In the genomic region with DNA sequence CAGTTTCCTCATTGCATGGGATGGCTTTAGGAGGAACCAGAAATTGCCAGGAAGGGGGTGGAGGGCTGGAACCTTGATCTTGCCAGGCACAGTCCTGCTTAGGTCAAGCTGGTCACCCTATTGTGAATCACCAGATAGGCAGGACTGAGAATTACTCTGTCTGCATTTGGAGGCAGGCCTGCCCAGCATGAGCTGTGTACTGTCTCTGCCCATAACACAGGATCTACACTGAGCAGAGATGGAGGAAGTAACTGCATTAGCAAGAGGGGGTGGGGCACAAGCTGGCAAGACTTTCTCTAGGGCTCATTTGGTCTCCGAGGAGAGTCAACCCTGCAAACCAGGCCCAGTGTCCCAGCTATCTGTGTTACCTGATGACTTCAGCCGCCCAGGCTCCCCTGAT, we compare ENCODE assay signal across 39 mouse cellular contexts. TPM values are rescaled to one million over a fixed set of nuclear protein-coding genes. Genes with fewer than 3 reads are reported as not detected.
DNase-seq lines count a peak whose midpoint lies in the region; ATAC-seq and TF ChIP-seq lines count a peak whose summit lies in the region.
"Had no signal": no experiment of that assay in that cellular context is flagged by ENCODE, and none has a peak within 500 bp of the region (broad histone marks: within the 10 kb centered on the region; RNA-seq: fewer than 3 reads in every experiment).

No protein-coding gene starts in this region.

- no peaks in the 10 kb centered on the region for H3K36me3 ChIP-seq in intestine, postnatal 0 days (ENCODE audit: control insufficient read depth, insufficient read depth)
- no peaks in the 10 kb centered on the region for H3K36me3 ChIP-seq in intestine, embryonic 15.5 days
- H3K36me3 ChIP-seq in CH12.LX (replicated peaks in 1 of 2; ENCODE audit: control insufficient read depth in 1 of 2, insufficient read depth in 1 of 2, low read length in 1 of 2) = no peaks in the 10 kb centered on the region
- no peaks in the 10 kb centered on the region for H3K36me3 ChIP-seq in small intestine, adult 2 months (ENCODE audit: control insufficient read depth, insufficient read depth, low read length)
- H3K36me3 ChIP-seq: G1E; heart, embryonic 10.5 days; heart, embryonic 15.5 days; limb, embryonic 13.5 days; neural tube, embryonic 12.5 days had no signal

- dilution Hi-C loops in CH12.LX (cut with MboI; ENCODE audit: extremely low pct_ligation_motif_present, extremely low pct_unique_long_range_greater_than_20kb, low sequenced_read_pairs) = no loop called here

- no peaks in the 10 kb centered on the region for H3K9me3 ChIP-seq in intestine, postnatal 0 days (ENCODE audit: control insufficient read depth)
- H3K9me3 ChIP-seq in intestine, embryonic 15.5 days = no peaks in the 10 kb centered on the region
- H3K9me3 ChIP-seq in CH12.LX (replicated peaks; ENCODE audit: low read length) = peaks cover 2% of the 10 kb centered on the region
- H3K9me3 ChIP-seq: forebrain, embryonic 13.5 days; G1E; heart, embryonic 10.5 days; heart, embryonic 15.5 days; limb, embryonic 13.5 days; neural tube, embryonic 12.5 days had no signal

- TF ChIP-seq CTCF in intestine, postnatal 0 days (IDR thresholded peaks at IDR 0.05; ENCODE audit: low read depth) = no peak
- no peak for TF ChIP-seq CTCF in CH12.LX (conservative IDR thresholded peaks at IDR 0.05 in 1 of 2, IDR thresholded peaks at IDR 0.05 in 1 of 2; ENCODE audit: low read depth in 2 of 2, low read length in 2 of 2)
- TF ChIP-seq CTCF in small intestine, adult 2 months (IDR thresholded peaks at IDR 0.05; ENCODE audit: extremely low read depth, insufficient read length, insufficient replicate concordance, low read depth, low read length) = no peak

- TF ChIP-seq POLR2A in CH12.LX (IDR thresholded peaks at IDR 0.05; ENCODE audit: low read depth, low read length) = no peak
- TF ChIP-seq POLR2A in small intestine, adult 2 months (IDR thresholded peaks at IDR 0.05; ENCODE audit: low read depth, low read length) = no peak

- H3K9ac ChIP-seq in intestine, postnatal 0 days (ENCODE audit: low read depth, low read length) = no peak overlapping the region
- no peak overlapping the region for H3K9ac ChIP-seq in intestine, embryonic 15.5 days
- no peak overlapping the region for H3K9ac ChIP-seq in CH12.LX (ENCODE audit: insufficient read depth, low read depth)
- H3K9ac ChIP-seq: forebrain, embryonic 13.5 days; heart, embryonic 15.5 days; limb, embryonic 13.5 days; neural tube, embryonic 12.5 days had no signal

- 0 out of 2 replicates have a peak, but pooled peaks cover 7% of the 10 kb centered on the region for H3K4me1 ChIP-seq in intestine, postnatal 0 days (replicated peaks; ENCODE audit: control insufficient read depth, insufficient read depth, low read length)
- no peaks in the 10 kb centered on the region for H3K4me1 ChIP-seq in intestine, embryonic 15.5 days (replicated peaks)
- peaks cover 7 to 14% of the 10 kb centered on the region in 2 experiments for H3K4me1 ChIP-seq in CH12.LX (ENCODE audit: control insufficient read depth in 1 of 2, insufficient read depth in 2 of 2)
- peaks cover 25% of the 10 kb centered on the region; the same call in 1 of the 2 replicates for H3K4me1 ChIP-seq in small intestine, adult 2 months (ENCODE audit: control insufficient read depth, insufficient read depth, insufficient read length, low read length)
- H3K4me1 ChIP-seq: forebrain, embryonic 13.5 days; heart, embryonic 15.5 days; limb, embryonic 13.5 days; neural tube, embryonic 12.5 days had no signal

- no peaks in the 10 kb centered on the region for H3K27me3 ChIP-seq in intestine, postnatal 0 days (replicated peaks; ENCODE audit: control insufficient read depth, insufficient read depth, low read length)
- no peaks in the 10 kb centered on the region for H3K27me3 ChIP-seq in intestine, embryonic 15.5 days (replicated peaks)
- no peaks in the 10 kb centered on the region for H3K27me3 ChIP-seq in CH12.LX (replicated peaks)
- H3K27me3 ChIP-seq in small intestine, adult 2 months (ENCODE audit: control insufficient read depth, insufficient read depth, low read length) = no peaks in the 10 kb centered on the region
- H3K27me3 ChIP-seq: forebrain, embryonic 13.5 days; heart, embryonic 15.5 days; limb, embryonic 13.5 days; neural tube, embryonic 12.5 days; Patski had no signal

- no peak overlapping the region for H3K4me2 ChIP-seq in intestine, postnatal 0 days (replicated peaks; ENCODE audit: low read depth)
- no peak overlapping the region for H3K4me2 ChIP-seq in intestine, embryonic 15.5 days (replicated peaks)
- H3K4me2 ChIP-seq in CH12.LX (ENCODE audit: insufficient read depth, low read depth, poor library complexity, severe bottlenecking) = 0 out of 2 replicates have a peak overlapping the region, but pooled peaks have one; percentile 4
- H3K4me2 ChIP-seq: forebrain, embryonic 13.5 days; heart, embryonic 15.5 days; limb, embryonic 13.5 days; liver, embryonic 11.5 days; midbrain, embryonic 11.5 days; neural tube, embryonic 12.5 days had no signal

- ATAC-seq in intestine, postnatal 0 days = peak; percentile 48
- ATAC-seq in intestine, embryonic 15.5 days = no peak
- no peak for ATAC-seq in cerebellum, adult (ENCODE audit: insufficient number of reproducible peaks, low FRiP score, low TSS enrichment)
- ATAC-seq: forebrain, embryonic 13.5 days; hindbrain, embryonic 16.5 days; intestine, embryonic 16.5 days; midbrain, embryonic 16.5 days; Patski had no signal

- TF ChIP-seq EP300 in CH12.LX (IDR thresholded peaks at IDR 0.05; ENCODE audit: low read length) = no peak

- in situ Hi-C loops in CH12.LX (cut with MboI; ENCODE audit: low pct_ligation_motif_present, low pct_unique_long_range_greater_than_20kb, low sequenced_read_pairs) = no loop called here

- no peak for TF ChIP-seq RAD21 in CH12.LX (IDR thresholded peaks at IDR 0.05; ENCODE audit: low read depth, low read length)

- H3K4me3 ChIP-seq in intestine, postnatal 0 days (ENCODE audit: low read depth, low read length) = no peak overlapping the region
- no peak overlapping the region for H3K4me3 ChIP-seq in intestine, embryonic 15.5 days (replicated peaks)
- no peak overlapping the region for H3K4me3 ChIP-seq in CH12.LX (replicated peaks in 1 of 3; ENCODE audit: low read depth in 2 of 3, low read length in 2 of 3, poor library complexity in 1 of 3)
- H3K4me3 ChIP-seq in small intestine, adult 2 months (ENCODE audit: low read depth, low read length) = no peak overlapping the region
- H3K4me3 ChIP-seq: forebrain, embryonic 13.5 days; heart, embryonic 10.5 days; heart, embryonic 15.5 days; limb, embryonic 13.5 days; neural tube, embryonic 12.5 days had no signal

- H3K79me2 ChIP-seq in CH12.LX (replicated peaks; ENCODE audit: control insufficient read depth, extremely low read depth, insufficient read depth, poor library complexity, severe bottlenecking) = no peaks in the 10 kb centered on the region

- DNase-seq in CH12.LX (ENCODE audit: extremely low read depth) = no peak
- DNase-seq in large intestine, adult 2 months (ENCODE audit: low read depth, low spot score) = peak; percentile 73
- no peak for DNase-seq in thymus, postnatal 36 days
- DNase-seq in right cerebral cortex, postnatal 36 days (ENCODE audit: low spot score in 2 of 2) = no peak
- DNase-seq: cerebellum, adult 18-20 months; cerebellum, postnatal 10 days; gastrocnemius, postnatal 14 days; heart, adult 11 months; kidney, adult 9 months; kidney, postnatal 14 days had no signal

- WGBS in intestine, postnatal 0 days = 52% methylated on average over 2 of the region's 2 CpGs
- WGBS in intestine, embryonic 15.5 days = 74% methylated on average over 2 of the region's 2 CpGs
- 60% methylated on average over 2 of the region's 2 CpGs for WGBS in large intestine, adult 2 months
- 47% methylated on average over 2 of the region's 2 CpGs for WGBS in small intestine, adult 2 months

- H3K27ac ChIP-seq in intestine, postnatal 0 days (ENCODE audit: low read depth, low read length) = no peak overlapping the region
- no peak overlapping the region for H3K27ac ChIP-seq in intestine, embryonic 15.5 days
- no peak overlapping the region for H3K27ac ChIP-seq in CH12.LX (ENCODE audit: insufficient read depth, low read depth)
- peak overlapping the region; percentile 64 for H3K27ac ChIP-seq in small intestine, adult 2 months (ENCODE audit: insufficient read depth, low read depth, low read length)
- H3K27ac ChIP-seq: forebrain, embryonic 13.5 days; heart, embryonic 10.5 days; heart, embryonic 15.5 days; limb, embryonic 13.5 days; neural tube, embryonic 12.5 days had no signal

RNA-seq across cellular contexts. Expression of gene Saa4, which starts 2.6 kb away (rescaled TPM):
- not detected in 2 replicates for polyA plus RNA-seq in intestine, postnatal 0 days (2015; fragmentation: Nextera tagmentation; extraction: Ambion mirVana)
- 0.06 and 0.10 TPM in 2 replicates for polyA plus RNA-seq in intestine, embryonic 15.5 days (2015; fragmentation: Nextera tagmentation; extraction: Ambion mirVana)
- not detected in 2 replicates for total RNA-seq in CH12.LX (2012; rRNA removed)
- total RNA-seq in CH12.LX (2014; rRNA removed) = not detected in 2 replicates
- not detected in 2 replicates for polyA plus RNA-seq in CH12.LX (2012; ENCODE audit: insufficient read length, low read depth)
- polyA plus RNA-seq in large intestine, adult 2 months (2012; rRNA removed) = 0.05 TPM in 1 of 2 replicates, not detected in the other
- polyA plus RNA-seq in small intestine, adult 2 months (2012; rRNA removed) = not detected in 2 replicates
- total RNA-seq: G1E; gastrocnemius, postnatal 14 days; heart, postnatal 25 days; layer of hippocampus, adult 18-20 months; layer of hippocampus, postnatal 10 days; left cerebral cortex, adult 18-20 months; left cerebral cortex, postnatal 36 days had no signal
- polyA plus RNA-seq: C2C12; embryonic facial prominence, embryonic 11.5 days; forebrain, embryonic 13.5 days; G1E; heart, embryonic 15.5 days; hindbrain, embryonic 11.5 days; hindbrain, embryonic 16.5 days; limb, embryonic 13.5 days; lung, embryonic 16.5 days; midbrain, embryonic 11.5 days; midbrain, embryonic 16.5 days; neural tube, embryonic 12.5 days; Patski; spleen, adult 2 months; stomach, embryonic 14.5 days had no signal

RNA-seq across cellular contexts. Expression of gene Saa1, which starts 7.8 kb away (rescaled TPM):
- polyA plus RNA-seq in intestine, postnatal 0 days (2015; fragmentation: Nextera tagmentation; extraction: Ambion mirVana) = 0.29 and 0.47 TPM in 2 replicates
- 0.42 and 0.77 TPM in 2 replicates for polyA plus RNA-seq in intestine, embryonic 15.5 days (2015; fragmentation: Nextera tagmentation; extraction: Ambion mirVana)
- not detected in 2 replicates for total RNA-seq in CH12.LX (2012; rRNA removed)
- total RNA-seq in CH12.LX (2014; rRNA removed) = not detected in 2 replicates
- polyA plus RNA-seq in CH12.LX (2012; ENCODE audit: insufficient read length, low read depth) = not detected in 2 replicates
- 4.3 and 434 TPM in 2 replicates for polyA plus RNA-seq in large intestine, adult 2 months (2012; rRNA removed)
- 0.56 TPM in 1 of 2 replicates, not detected in the other for polyA plus RNA-seq in small intestine, adult 2 months (2012; rRNA removed)
- total RNA-seq: G1E; heart, postnatal 25 days; layer of hippocampus, adult 18-20 months; layer of hippocampus, postnatal 10 days; left cerebral cortex, adult 18-20 months; left cerebral cortex, postnatal 36 days had no signal
- polyA plus RNA-seq: C2C12; forebrain, embryonic 13.5 days; G1E; heart, embryonic 15.5 days; hindbrain, embryonic 11.5 days; liver, embryonic 16.5 days; midbrain, embryonic 11.5 days; Patski; spleen, adult 2 months had no signal

RNA-seq across cellular contexts. Expression of gene Saa2, which starts 16.6 kb away (rescaled TPM):
- polyA plus RNA-seq in intestine, postnatal 0 days (2015; fragmentation: Nextera tagmentation; extraction: Ambion mirVana) = not detected in 2 replicates
- polyA plus RNA-seq in intestine, embryonic 15.5 days (2015; fragmentation: Nextera tagmentation; extraction: Ambion mirVana) = 0.30 TPM in 1 of 2 replicates, not detected in the other
- total RNA-seq in CH12.LX (2012; rRNA removed) (not detected in 2 replicates), CH12.LX (2014; rRNA removed) (not detected in 2 replicates)
- not detected in 2 replicates for polyA plus RNA-seq in CH12.LX (2012; ENCODE audit: insufficient read length, low read depth)
- polyA plus RNA-seq in large intestine, adult 2 months (2012; rRNA removed) = 0.34 and 13.7 TPM in 2 replicates
- not detected in 2 replicates for polyA plus RNA-seq in small intestine, adult 2 months (2012; rRNA removed)
- total RNA-seq: G1E; heart, postnatal 25 days; layer of hippocampus, adult 18-20 months; layer of hippocampus, postnatal 10 days; left cerebral cortex, adult 18-20 months; left cerebral cortex, postnatal 36 days had no signal
- polyA plus RNA-seq: forebrain, embryonic 13.5 days; G1E; heart, embryonic 15.5 days; intestine, embryonic 16.5 days; liver, embryonic 11.5 days; liver, embryonic 16.5 days; lung, embryonic 16.5 days; midbrain, embryonic 11.5 days; midbrain, embryonic 16.5 days; neural tube, embryonic 12.5 days; spleen, adult 2 months; stomach, embryonic 14.5 days; testis, adult 2 months had no signal

RNA-seq across cellular contexts. Expression of gene Saa3, which starts 19.5 kb away (rescaled TPM):
- polyA plus RNA-seq in intestine, postnatal 0 days (2015; fragmentation: Nextera tagmentation; extraction: Ambion mirVana) = 2.3 and 5.2 TPM in 2 replicates
- 0.88 and 1.0 TPM in 2 replicates for polyA plus RNA-seq in intestine, embryonic 15.5 days (2015; fragmentation: Nextera tagmentation; extraction: Ambion mirVana)
- total RNA-seq in CH12.LX (2012; rRNA removed) (not detected in 2 replicates), CH12.LX (2014; rRNA removed) (0.59 TPM in 1 of 2 replicates, not detected in the other)
- polyA plus RNA-seq in CH12.LX (2012; ENCODE audit: insufficient read length, low read depth) = not detected in 2 replicates
- 1.7 and 4.0 TPM in 2 replicates for polyA plus RNA-seq in large intestine, adult 2 months (2012; rRNA removed)
- 0.44 and 4.0 TPM in 2 replicates for polyA plus RNA-seq in small intestine, adult 2 months (2012; rRNA removed)
- total RNA-seq: gastrocnemius, postnatal 14 days; layer of hippocampus, adult 18-20 months; left cerebral cortex, adult 18-20 months; left cerebral cortex, postnatal 36 days had no signal
- polyA plus RNA-seq: embryonic facial prominence, embryonic 11.5 days; G1E; midbrain, embryonic 11.5 days; neural tube, embryonic 12.5 days; stomach, embryonic 14.5 days; testis, adult 2 months had no signal

RNA-seq across cellular contexts. Expression of gene Saal1, which starts 24.5 kb away (rescaled TPM):
- 8.4 and 9.3 TPM in 2 replicates for polyA plus RNA-seq in intestine, postnatal 0 days (2015; fragmentation: Nextera tagmentation; extraction: Ambion mirVana)
- polyA plus RNA-seq in intestine, embryonic 15.5 days (2015; fragmentation: Nextera tagmentation; extraction: Ambion mirVana) = 24.6 and 26.9 TPM in 2 replicates
- total RNA-seq in CH12.LX (2012; rRNA removed) (15.1 and 16.6 TPM in 2 replicates), CH12.LX (2014; rRNA removed) (14.7 and 15.2 TPM in 2 replicates)
- polyA plus RNA-seq in CH12.LX (2012; ENCODE audit: insufficient read length, low read depth) = 24.5 and 27.6 TPM in 2 replicates
- 5.1 and 6.0 TPM in 2 replicates for polyA plus RNA-seq in large intestine, adult 2 months (2012; rRNA removed)
- polyA plus RNA-seq in small intestine, adult 2 months (2012; rRNA removed) = 2.1 and 3.5 TPM in 2 replicates
